Mouse (Mus musculus): Measurements from ENCODE around the gene Cox5a.

Cox5a gene

GRCm38 (mm10) chr9:57565741-57566221 lies 44.7 kb downstream of the Cox5a start:
- 16% methylated on average over 10 of the region's 10 CpGs for WGBS

- 68% methylated on average over 8 of the region's 8 CpGs for WGBS
These were observed 45.8 kb downstream of the Cox5a start for GRCm38 (mm10) chr9:57566846-57567245.

- WGBS, result 86% methylated on average over 6 of the region's 6 CpGs
These were observed 47.4 kb downstream of the Cox5a start for GRCm38 (mm10) chr9:57568500-57568899.

GRCm38 (mm10) chr9:57575577-57575976 lies 54.5 kb downstream of the Cox5a start:
- WGBS, result 67% methylated on average over 3 of the region's 3 CpGs

- WGBS, result 86% methylated on average over 6 of the region's 6 CpGs
These were observed 56.2 kb downstream of the Cox5a start for GRCm38 (mm10) chr9:57577144-57577849.

All from cerebral cortex, adult 2 months (tissue).